Mouse (Mus musculus) 416B (cell line): ENCODE data around the gene Prx.

Experiments
- DNase-seq: peaks from one replicate; pipeline ENCODE4 v3.0.0; 2011; ENCODE audit warnings: low read depth

Prx gene

GRCm38 (mm10) chr7:27560291-27560887, 61.3 kb downstream of the Prx start:
- no peak for DNase-seq

- DNase-seq, result peak; percentile 54
These were observed 61.9 kb downstream of the Prx start for GRCm38 (mm10) chr7:27560978-27561377.
